Mouse (Mus musculus) lung, postnatal 0 days (tissue): ENCODE data around the gene Mast3.

Source experiments
- CTCF ChIP-seq: IDR thresholded peaks from 2 replicates; pipeline ENCODE4 v1.5.1; 2016; ENCODE audit warnings: antibody characterized with exemption, mild to moderate bottlenecking
- EP300 ChIP-seq: IDR thresholded peaks from 2 replicates; pipeline ENCODE4 v1.6.1; 2016; ENCODE audit warnings: antibody characterized with exemption, mild to moderate bottlenecking, control low read depth

DNA sequence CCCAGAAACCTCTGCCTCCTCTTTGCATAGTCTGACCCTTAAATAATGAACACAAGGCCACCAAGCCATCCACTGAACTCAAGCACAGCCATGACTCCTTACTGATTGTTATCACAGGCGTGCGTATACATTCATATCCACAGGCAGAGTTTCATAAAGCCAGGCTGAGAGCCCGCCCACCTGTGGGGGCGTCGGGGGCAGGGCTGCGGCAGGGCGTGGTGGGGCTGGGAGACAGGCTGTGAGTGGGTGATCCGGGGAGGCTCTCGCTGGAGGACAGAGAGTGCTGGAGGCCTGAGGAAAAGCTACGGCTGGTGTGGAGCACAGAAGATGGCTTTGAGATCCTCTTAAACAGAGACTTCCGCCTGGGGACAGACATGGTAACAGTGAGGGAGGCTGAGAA, 24.8 kb downstream of the Mast3 start:
- TF ChIP-seq CTCF: no peak
- no peak for TF ChIP-seq EP300
